Mouse (Mus musculus): ENCODE measurements at regions not wholly inside any gene's neighbourhood (a gene's known extent, or its start where the extent isn't known, plus 50 kb on each side); places are given as distances from the start of the nearest gene placed in this dataset.

DNA sequence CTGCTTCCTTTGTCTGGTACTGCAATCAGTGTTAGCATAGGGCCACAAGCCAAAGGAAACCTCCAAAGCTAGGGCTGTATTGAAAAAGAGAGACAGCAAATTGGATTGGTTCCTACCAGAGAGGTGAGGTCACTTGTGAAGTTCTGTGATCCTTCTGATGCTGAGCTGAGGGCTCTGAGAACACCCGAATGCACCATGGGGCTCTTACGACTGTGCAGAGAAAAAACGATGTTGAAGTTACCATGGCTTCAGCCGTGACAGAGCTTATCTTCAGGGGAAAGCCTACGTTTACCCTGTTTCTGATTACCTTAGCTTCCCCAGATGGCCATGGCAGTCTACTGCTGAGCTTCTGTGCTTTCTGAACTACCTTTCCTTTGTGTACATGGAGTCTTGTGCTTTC lies 53.9 kb upstream of the Fmo9 start:
- DNase-seq (ENCODE audit: low spot score) (no peak), ATAC-seq (replicated peaks; ENCODE audit: low FRiP score, low TSS enrichment, low read depth) (no peak)
- Histone ChIP-seq H3K4me2 (ENCODE audit: low read length) (no peak overlapping the region), H3K9me3 (ENCODE audit: control insufficient read depth, low read length) (no peaks in the 10 kb centered on the region), H3K4me3 (ENCODE audit: low read depth, low read length) (no peak overlapping the region), H3K4me1 (replicated peaks; ENCODE audit: control insufficient read depth, insufficient read depth, low read length) (no peaks in the 10 kb centered on the region), H3K27ac (ENCODE audit: low read depth) (no peak overlapping the region), H3K9ac (ENCODE audit: low read length) (no peak overlapping the region), H3K36me3 (ENCODE audit: control insufficient read depth, insufficient read depth, low read length) (no peaks in the 10 kb centered on the region), H3K27me3 (replicated peaks; ENCODE audit: control insufficient read depth, insufficient read depth, low read length) (no peaks in the 10 kb centered on the region)
- WGBS: 61% methylated on average over 5 of the region's 5 CpGs

GRCm38 (mm10) chr1:166738029-166738428 lies 56.4 kb upstream of the Fmo9 start:
- no peaks in the 10 kb centered on the region for H3K27me3 ChIP-seq (replicated peaks; ENCODE audit: control insufficient read depth, insufficient read depth, low read length)
- no peak overlapping the region for H3K4me2 ChIP-seq (ENCODE audit: low read length)
- H3K4me3 ChIP-seq (ENCODE audit: low read depth, low read length): no peak overlapping the region
- WGBS: 5% methylated on average over 2 of the region's 2 CpGs
- ATAC-seq (replicated peaks; ENCODE audit: low FRiP score, low TSS enrichment, low read depth): no peak
- peak; percentile 69 for DNase-seq (ENCODE audit: low spot score)
- no peak overlapping the region for H3K27ac ChIP-seq (ENCODE audit: low read depth)
- no peak overlapping the region for H3K9ac ChIP-seq (ENCODE audit: low read length)
- H3K36me3 ChIP-seq (ENCODE audit: control insufficient read depth, insufficient read depth, low read length): no peaks in the 10 kb centered on the region
- no peaks in the 10 kb centered on the region for H3K4me1 ChIP-seq (replicated peaks; ENCODE audit: control insufficient read depth, insufficient read depth, low read length)
- H3K9me3 ChIP-seq (ENCODE audit: control insufficient read depth, low read length): no peaks in the 10 kb centered on the region

DNA sequence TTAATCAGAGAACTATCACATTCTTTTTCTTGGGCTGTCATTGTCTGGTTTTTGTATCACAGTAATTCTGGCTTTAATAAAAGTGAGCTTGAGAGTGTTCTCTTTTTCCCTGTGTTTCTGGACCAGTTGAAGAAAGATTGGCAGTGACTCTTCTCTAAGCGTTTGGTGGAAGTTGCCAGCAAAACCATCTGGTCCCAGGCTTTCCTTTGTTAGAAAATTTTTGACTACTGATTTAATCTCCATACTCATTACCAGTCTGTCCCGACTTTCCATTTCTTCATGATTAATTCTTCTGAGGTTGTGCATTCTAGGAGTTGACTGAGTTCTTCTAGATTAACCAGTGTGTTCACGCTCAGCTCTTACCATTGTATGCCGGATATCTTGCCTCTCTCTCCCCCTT lies 68.6 kb upstream of the Fmo9 start:
- no peak overlapping the region for H3K27ac ChIP-seq (ENCODE audit: low read depth)
- H3K9me3 ChIP-seq (ENCODE audit: control insufficient read depth, low read length): no peaks in the 10 kb centered on the region
- no peak for ATAC-seq (replicated peaks; ENCODE audit: low FRiP score, low TSS enrichment, low read depth)
- no peaks in the 10 kb centered on the region for H3K27me3 ChIP-seq (replicated peaks; ENCODE audit: control insufficient read depth, insufficient read depth, low read length)
- 81% methylated on average over 4 of the region's 4 CpGs for WGBS
- DNase-seq (ENCODE audit: low spot score): no peak
- H3K4me2 ChIP-seq (ENCODE audit: low read length): no peak overlapping the region
- H3K4me1 ChIP-seq (replicated peaks; ENCODE audit: control insufficient read depth, insufficient read depth, low read length): no peaks in the 10 kb centered on the region
- H3K9ac ChIP-seq (ENCODE audit: low read length): no peak overlapping the region
- H3K4me3 ChIP-seq (ENCODE audit: low read depth, low read length): no peak overlapping the region
- no peaks in the 10 kb centered on the region for H3K36me3 ChIP-seq (ENCODE audit: control insufficient read depth, insufficient read depth, low read length)

DNA sequence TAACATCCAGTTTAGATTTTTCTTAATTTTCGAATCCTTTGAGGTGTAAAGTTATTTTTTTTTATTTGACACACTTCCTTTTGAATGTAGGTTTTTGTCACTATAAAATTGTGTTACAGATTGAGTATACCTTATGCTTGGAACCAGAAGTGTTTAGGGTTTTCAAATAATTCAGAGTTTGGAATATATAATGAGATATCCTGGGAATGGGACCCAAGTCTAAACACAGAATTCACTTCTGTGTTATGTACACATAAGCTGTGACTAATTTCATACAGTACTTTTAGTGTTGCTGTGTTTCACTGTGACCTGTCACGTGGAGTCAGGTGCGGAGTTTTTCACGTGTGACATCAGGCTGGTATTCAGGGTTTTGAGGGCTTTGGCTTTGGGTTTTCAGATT lies 69.1 kb upstream of the Fmo9 start:
- no peak for ATAC-seq (replicated peaks; ENCODE audit: low FRiP score, low TSS enrichment, low read depth)
- Histone ChIP-seq H3K36me3 (ENCODE audit: control insufficient read depth, insufficient read depth, low read length) (no peaks in the 10 kb centered on the region), H3K27me3 (replicated peaks; ENCODE audit: control insufficient read depth, insufficient read depth, low read length) (no peaks in the 10 kb centered on the region), H3K4me3 (ENCODE audit: low read depth, low read length) (no peak overlapping the region), H3K4me1 (replicated peaks; ENCODE audit: control insufficient read depth, insufficient read depth, low read length) (no peaks in the 10 kb centered on the region), H3K4me2 (ENCODE audit: low read length) (no peak overlapping the region), H3K9ac (ENCODE audit: low read length) (no peak overlapping the region), H3K9me3 (ENCODE audit: control insufficient read depth, low read length) (no peaks in the 10 kb centered on the region), H3K27ac (ENCODE audit: low read depth) (no peak overlapping the region)
- WGBS: 77% methylated on average over 4 of the region's 4 CpGs
- DNase-seq (ENCODE audit: low spot score): no peak

GRCm38 (mm10) chr1:166751436-166751835 lies 69.8 kb upstream of the Fmo9 start:
- no peaks in the 10 kb centered on the region for H3K27me3 ChIP-seq (replicated peaks; ENCODE audit: control insufficient read depth, insufficient read depth, low read length)
- H3K27ac ChIP-seq (ENCODE audit: low read depth): no peak overlapping the region
- no peaks in the 10 kb centered on the region for H3K4me1 ChIP-seq (replicated peaks; ENCODE audit: control insufficient read depth, insufficient read depth, low read length)
- DNase-seq (ENCODE audit: low spot score) (no peak), ATAC-seq (replicated peaks; ENCODE audit: low FRiP score, low TSS enrichment, low read depth) (no peak)
- no peak overlapping the region for H3K4me2 ChIP-seq (ENCODE audit: low read length)
- no peak overlapping the region for H3K9ac ChIP-seq (ENCODE audit: low read length)
- 85% methylated on average over 3 of the region's 3 CpGs for WGBS
- H3K9me3 ChIP-seq (ENCODE audit: control insufficient read depth, low read length): no peaks in the 10 kb centered on the region
- H3K36me3 ChIP-seq (ENCODE audit: control insufficient read depth, insufficient read depth, low read length): no peaks in the 10 kb centered on the region
- H3K4me3 ChIP-seq (ENCODE audit: low read depth, low read length): no peak overlapping the region

GRCm38 (mm10) chr1:166752990-166753709 lies 71.5 kb upstream of the Fmo9 start:
- Histone ChIP-seq H3K27me3 (replicated peaks; ENCODE audit: control insufficient read depth, insufficient read depth, low read length) (no peaks in the 10 kb centered on the region), H3K9me3 (ENCODE audit: control insufficient read depth, low read length) (no peaks in the 10 kb centered on the region), H3K4me3 (ENCODE audit: low read depth, low read length) (no peak overlapping the region), H3K36me3 (ENCODE audit: control insufficient read depth, insufficient read depth, low read length) (no peaks in the 10 kb centered on the region), H3K9ac (ENCODE audit: low read length) (no peak overlapping the region), H3K4me1 (replicated peaks; ENCODE audit: control insufficient read depth, insufficient read depth, low read length) (no peaks in the 10 kb centered on the region), H3K4me2 (ENCODE audit: low read length) (no peak overlapping the region), H3K27ac (ENCODE audit: low read depth) (no peak overlapping the region)
- DNase-seq (ENCODE audit: low spot score): no peak
- no peak for ATAC-seq (replicated peaks; ENCODE audit: low FRiP score, low TSS enrichment, low read depth)
- 87% methylated on average over 6 of the region's 6 CpGs for WGBS

DNA sequence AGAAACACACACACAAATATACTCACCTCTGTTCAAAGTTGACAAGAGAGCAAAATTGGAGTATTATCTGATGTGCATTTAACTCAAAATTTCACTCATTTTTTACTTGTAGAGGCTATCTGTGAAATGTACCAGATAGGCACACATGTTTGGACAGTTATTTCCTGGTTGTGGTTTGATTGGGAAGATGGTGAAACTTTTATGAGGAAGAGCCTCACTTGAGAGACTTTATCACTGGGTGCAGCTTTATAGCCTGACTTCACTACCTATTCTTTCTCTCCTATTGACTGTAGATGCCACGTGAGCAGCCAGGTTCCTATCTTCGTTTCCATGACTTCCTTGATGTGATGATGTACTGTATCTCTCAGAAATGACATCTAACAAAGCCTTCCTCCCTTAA lies 77.3 kb upstream of the Fmo9 start:
- Histone ChIP-seq H3K4me3 (ENCODE audit: low read depth, low read length) (no peak overlapping the region), H3K4me2 (ENCODE audit: low read length) (no peak overlapping the region), H3K9ac (ENCODE audit: low read length) (no peak overlapping the region), H3K27me3 (replicated peaks; ENCODE audit: control insufficient read depth, insufficient read depth, low read length) (no peaks in the 10 kb centered on the region), H3K4me1 (replicated peaks; ENCODE audit: control insufficient read depth, insufficient read depth, low read length) (no peaks in the 10 kb centered on the region), H3K27ac (ENCODE audit: low read depth) (no peak overlapping the region), H3K36me3 (ENCODE audit: control insufficient read depth, insufficient read depth, low read length) (no peaks in the 10 kb centered on the region), H3K9me3 (ENCODE audit: control insufficient read depth, low read length) (0 out of 2 replicates have a peak, but pooled peaks cover 3% of the 10 kb centered on the region)
- DNase-seq (ENCODE audit: low spot score) (no peak), ATAC-seq (replicated peaks; ENCODE audit: low FRiP score, low TSS enrichment, low read depth) (no peak)
- 80% methylated on average over 2 of the region's 2 CpGs for WGBS

- H3K27me3 ChIP-seq (replicated peaks; ENCODE audit: control insufficient read depth, insufficient read depth, low read length): no peaks in the 10 kb centered on the region
- H3K4me3 ChIP-seq (ENCODE audit: low read depth, low read length): no peak overlapping the region
- WGBS: 64% methylated on average over 1 of the region's 1 CpGs
- no peak overlapping the region for H3K9ac ChIP-seq (ENCODE audit: low read length)
- no peak overlapping the region for H3K4me2 ChIP-seq (ENCODE audit: low read length)
- 0 out of 2 replicates have a peak, but pooled peaks cover 3% of the 10 kb centered on the region for H3K9me3 ChIP-seq (ENCODE audit: control insufficient read depth, low read length)
- H3K27ac ChIP-seq (ENCODE audit: low read depth): no peak overlapping the region
- ATAC-seq (replicated peaks; ENCODE audit: low FRiP score, low TSS enrichment, low read depth) (no peak), DNase-seq (ENCODE audit: low spot score) (no peak)
- H3K4me1 ChIP-seq (replicated peaks; ENCODE audit: control insufficient read depth, insufficient read depth, low read length): no peaks in the 10 kb centered on the region
- no peaks in the 10 kb centered on the region for H3K36me3 ChIP-seq (ENCODE audit: control insufficient read depth, insufficient read depth, low read length)
Measured at GRCm38 (mm10) chr1:166773114-166773513, 91.5 kb upstream of the Fmo9 start.

DNA sequence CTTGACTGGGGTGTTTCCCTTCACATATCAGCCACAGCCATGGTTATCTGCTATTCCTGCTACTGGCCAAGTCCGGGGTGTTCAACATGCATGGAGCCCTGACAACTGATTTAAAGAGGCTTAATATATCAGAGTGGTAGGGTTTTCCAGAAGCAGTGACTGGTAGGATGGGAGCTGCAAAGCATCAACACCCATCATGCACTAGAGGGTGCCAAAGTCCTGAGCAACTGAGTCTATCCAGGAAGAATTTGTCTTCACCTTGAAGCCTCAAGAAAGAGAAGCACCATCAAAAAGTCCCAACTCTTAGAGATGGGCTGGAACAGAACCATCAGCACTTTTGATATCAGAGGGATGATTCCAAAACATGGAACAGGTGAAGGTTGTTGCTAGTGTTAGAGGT lies 100.5 kb upstream of the Fmo9 start:
- ATAC-seq (replicated peaks; ENCODE audit: low FRiP score, low TSS enrichment, low read depth): no peak
- Histone ChIP-seq H3K4me1 (replicated peaks; ENCODE audit: control insufficient read depth, insufficient read depth, low read length) (no peaks in the 10 kb centered on the region), H3K9ac (ENCODE audit: low read length) (no peak overlapping the region), H3K4me2 (ENCODE audit: low read length) (no peak overlapping the region), H3K4me3 (ENCODE audit: low read depth, low read length) (no peak overlapping the region), H3K27ac (ENCODE audit: low read depth) (no peak overlapping the region), H3K27me3 (replicated peaks; ENCODE audit: control insufficient read depth, insufficient read depth, low read length) (no peaks in the 10 kb centered on the region), H3K36me3 (ENCODE audit: control insufficient read depth, insufficient read depth, low read length) (no peaks in the 10 kb centered on the region), H3K9me3 (ENCODE audit: control insufficient read depth, low read length) (no peaks in the 10 kb centered on the region)
- 58% methylated on average over 1 of the region's 1 CpGs for WGBS
- DNase-seq (ENCODE audit: low spot score): no peak

Measured in intestine, embryonic 14.5 days (tissue).